Mouse (Mus musculus) cerebellum, adult 11 months (tissue): Measurements from ENCODE around the gene Srrt.
"Not testable (repeated sequence)": the region's sequence is repeated elsewhere in the genome, so short reads cannot be mapped to it uniquely, and the experiment has no call there.

Experiments
- DNase-seq: peaks from one replicate; pipeline ENCODE4 v3.0.0; 2022

Srrt gene

GRCm38 (mm10) chr5:137295296-137295695, 12.2 kb downstream of the Srrt start:
- peak; percentile 26 for DNase-seq

- no peak for DNase-seq
These were observed 12.8 kb downstream of the Srrt start for GRCm38 (mm10) chr5:137294744-137295093.

- peak; percentile 95 for DNase-seq
These were observed 13.4 kb downstream of the Srrt start, which contains the start of gene Ufsp1 for GRCm38 (mm10) chr5:137293839-137294743. Gene Ufsp1 (plus strand): TSS chr5:137294629.

GRCm38 (mm10) chr5:137293282-137293681, 14.2 kb downstream of the Srrt start:
- peak; percentile 80 for DNase-seq

GRCm38 (mm10) chr5:137291381-137291926, 16.0 kb downstream of the Srrt start:
- DNase-seq = peak; percentile 31

GRCm38 (mm10) chr5:137290677-137291076, 16.8 kb downstream of the Srrt start:
- peak; percentile 68 for DNase-seq

GRCm38 (mm10) chr5:137289591-137290365, 17.7 kb downstream of the Srrt start:
- peak; percentile 29 for DNase-seq

GRCm38 (mm10) chr5:137288999-137289470, 18.4 kb downstream of the Srrt start:
- DNase-seq = peak; percentile 57

- peak; percentile 70 for DNase-seq
These were observed 19.3 kb downstream of the Srrt start for GRCm38 (mm10) chr5:137287953-137288743.

GRCm38 (mm10) chr5:137287032-137287952, 20.2 kb downstream of the Srrt start, which contains the start of gene Ache:
Gene Ache (plus strand): TSS chr5:137287519.
- DNase-seq = peak; percentile 82

GRCm38 (mm10) chr5:137286655-137287031, 20.8 kb downstream of the Srrt start:
- peak; percentile 94 for DNase-seq

GRCm38 (mm10) chr5:137285986-137286385, 21.5 kb downstream of the Srrt start:
- DNase-seq = no peak

GRCm38 (mm10) chr5:137285045-137285444, 22.4 kb downstream of the Srrt start:
- peak; percentile 36 for DNase-seq

GRCm38 (mm10) chr5:137284411-137284810, 23.1 kb downstream of the Srrt start:
- not testable (repeated sequence) for DNase-seq

GRCm38 (mm10) chr5:137277360-137278342, 29.8 kb downstream of the Srrt start:
- DNase-seq = no peak

GRCm38 (mm10) chr5:137268131-137268910, 39.2 kb downstream of the Srrt start:
- DNase-seq = no peak

- DNase-seq = no peak
These were observed 42.7 kb downstream of the Srrt start for GRCm38 (mm10) chr5:137264787-137265186.

GRCm38 (mm10) chr5:137263897-137264720, 43.4 kb downstream of the Srrt start:
- DNase-seq = no peak
